Mouse (Mus musculus): ENCODE data around the gene Trpc7. TPM values are rescaled to one million over a fixed set of nuclear protein-coding genes. Genes with fewer than 3 reads are reported as not detected.
A peak's percentile ranks its signal among the peaks of the same experiment; 100 is the strongest.

The Trpc7 gene
- total RNA-seq, 2 experiments from 2014 or later, result 1.9 to 2.8 TPM

DNA sequence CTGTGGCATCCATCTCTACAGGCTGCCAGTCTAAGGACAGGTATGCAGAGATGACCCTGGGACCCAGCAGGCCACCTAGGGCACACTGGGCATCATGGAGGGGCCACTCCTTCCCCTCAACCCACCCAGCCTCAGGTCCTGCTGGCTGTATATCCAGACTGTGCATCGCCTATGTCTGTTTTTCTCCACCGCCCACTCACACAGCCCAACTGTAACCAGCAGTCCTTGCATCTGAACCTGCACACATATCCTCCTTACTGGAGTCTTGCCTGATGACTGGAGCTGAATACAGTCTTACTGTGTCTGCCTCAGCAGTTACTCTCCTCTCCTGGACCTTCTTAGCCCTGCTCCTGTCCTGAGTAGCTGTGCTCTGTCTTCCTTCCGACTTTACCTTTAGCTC is 114.1 kb downstream of the Trpc7 start:
- intact Hi-C loops (cut with DNase I), result no loop called here
- H3K4me3 ChIP-seq, result no peak overlapping the region
- H3K27ac ChIP-seq, result peak overlapping the region; percentile 80
- no peak for DNase-seq (ENCODE audit: extremely low spot score in 1 of 2, low spot score in 2 of 2)
- TF ChIP-seq CTCF (IDR thresholded peaks at IDR 0.05), result no peak

DNA sequence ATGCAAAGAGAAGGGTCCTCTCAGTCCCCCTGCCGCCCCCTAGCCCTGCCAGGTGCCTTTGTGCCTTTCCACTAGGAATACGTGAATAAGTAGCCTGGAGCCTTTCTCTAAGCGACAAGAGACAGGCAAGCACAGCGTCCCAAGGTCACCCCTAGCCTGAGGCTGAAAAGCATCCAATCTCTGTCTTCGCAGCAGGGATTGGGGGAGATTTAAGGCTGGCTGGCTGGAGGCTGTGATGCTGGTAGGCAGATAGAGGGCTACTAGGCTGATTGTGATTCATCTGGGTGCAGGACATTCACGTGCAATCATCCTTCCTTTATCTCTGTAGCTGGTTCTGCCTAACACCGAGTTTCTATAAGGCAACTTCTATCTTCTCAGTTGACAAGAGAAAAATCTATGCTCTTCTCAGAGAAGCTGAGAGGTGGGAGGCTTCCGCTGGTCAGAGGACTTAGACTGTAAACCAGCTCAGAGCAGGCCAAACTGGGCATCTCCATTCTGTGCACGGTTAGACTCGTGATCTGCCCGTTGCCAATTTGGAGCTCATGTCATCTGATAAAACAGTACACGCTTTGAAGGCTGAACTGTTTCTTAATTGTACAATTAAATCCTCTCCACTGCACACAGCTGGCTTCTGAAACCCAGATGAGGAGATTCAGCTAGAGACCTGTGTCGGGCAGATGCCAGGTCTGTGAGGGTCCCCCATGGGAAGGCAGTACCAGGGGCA is 114.9 kb downstream of the Trpc7 start:
- TF ChIP-seq CTCF (IDR thresholded peaks at IDR 0.05), result no peak
- intact Hi-C loops (cut with DNase I), result no loop called here
- H3K27ac ChIP-seq, result peak overlapping the region; percentile 80
- H3K4me3 ChIP-seq, result no peak overlapping the region
- DNase-seq (ENCODE audit: extremely low spot score in 1 of 2, low spot score in 2 of 2), result no peak

GRCm38 (mm10) chr13:56774304-56774703 is 121.5 kb downstream of the Trpc7 start:
- no peak overlapping the region for H3K27ac ChIP-seq
- intact Hi-C loops (cut with DNase I), result no loop called here
- no peak for DNase-seq (ENCODE audit: extremely low spot score in 1 of 2, low spot score in 2 of 2)
- H3K4me3 ChIP-seq, result no peak overlapping the region
- TF ChIP-seq CTCF (IDR thresholded peaks at IDR 0.05), result no peak

DNA sequence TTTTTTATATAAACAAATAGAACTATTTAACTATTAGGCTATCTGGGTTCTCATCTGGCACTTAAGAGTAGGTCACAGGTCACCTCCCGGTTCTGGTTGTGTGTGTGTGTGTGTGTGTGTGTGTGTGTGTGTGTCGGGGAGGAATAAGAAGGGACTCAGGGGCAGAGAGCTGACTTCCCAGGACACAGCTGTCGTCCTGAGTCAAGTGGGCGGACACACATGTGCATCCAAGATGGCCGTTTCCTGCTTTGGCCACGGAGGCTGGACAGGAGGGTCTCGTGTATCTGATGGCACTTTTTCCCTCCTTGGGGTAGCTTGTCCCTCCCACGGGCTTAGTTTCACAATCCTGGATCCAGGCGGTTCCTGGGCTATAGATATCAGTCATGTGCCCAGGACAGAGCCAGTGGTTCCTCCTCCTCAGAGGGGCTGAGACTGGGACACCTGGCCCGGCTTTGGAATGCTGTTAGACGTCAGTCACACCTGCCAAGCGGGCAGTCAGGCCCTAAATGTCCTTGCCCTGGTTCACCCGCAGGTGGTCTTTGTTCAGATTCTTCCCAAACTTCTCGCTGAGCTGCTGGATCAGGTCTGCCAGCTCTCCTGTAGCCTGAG is 122.4 kb downstream of the Trpc7 start:
- no peak for DNase-seq (ENCODE audit: extremely low spot score in 1 of 2, low spot score in 2 of 2)
- Histone ChIP-seq H3K27ac (no peak overlapping the region), H3K4me3 (no peak overlapping the region)
- TF ChIP-seq CTCF (IDR thresholded peaks at IDR 0.05), result no peak
- intact Hi-C loops (cut with DNase I), result no loop called here

DNA sequence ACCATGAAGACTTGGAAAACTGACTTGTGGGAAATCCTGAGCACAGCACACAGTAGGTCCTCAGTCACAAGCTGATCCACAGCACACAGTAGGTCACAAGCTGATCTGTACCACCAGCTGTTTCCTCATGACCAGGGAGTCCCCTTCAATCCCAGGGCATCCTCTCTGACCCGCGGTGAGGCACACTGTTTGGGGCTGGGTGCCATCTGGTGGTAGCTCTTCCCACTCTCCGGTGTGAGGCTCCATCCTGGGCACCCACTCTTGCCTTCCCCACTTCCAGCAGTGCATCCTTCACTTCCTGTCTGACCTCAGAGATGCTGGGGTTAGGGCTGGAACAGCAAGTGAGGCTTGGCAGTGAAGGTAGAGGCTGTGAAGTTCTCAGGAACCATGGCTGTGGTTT is 123.2 kb downstream of the Trpc7 start:
- Histone ChIP-seq H3K27ac (no peak overlapping the region), H3K4me3 (no peak overlapping the region)
- intact Hi-C loops (cut with DNase I), result no loop called here
- no peak for DNase-seq (ENCODE audit: extremely low spot score in 1 of 2, low spot score in 2 of 2)
- no peak; the same call in none of the 2 replicates for TF ChIP-seq CTCF (IDR thresholded peaks at IDR 0.05)

DNA sequence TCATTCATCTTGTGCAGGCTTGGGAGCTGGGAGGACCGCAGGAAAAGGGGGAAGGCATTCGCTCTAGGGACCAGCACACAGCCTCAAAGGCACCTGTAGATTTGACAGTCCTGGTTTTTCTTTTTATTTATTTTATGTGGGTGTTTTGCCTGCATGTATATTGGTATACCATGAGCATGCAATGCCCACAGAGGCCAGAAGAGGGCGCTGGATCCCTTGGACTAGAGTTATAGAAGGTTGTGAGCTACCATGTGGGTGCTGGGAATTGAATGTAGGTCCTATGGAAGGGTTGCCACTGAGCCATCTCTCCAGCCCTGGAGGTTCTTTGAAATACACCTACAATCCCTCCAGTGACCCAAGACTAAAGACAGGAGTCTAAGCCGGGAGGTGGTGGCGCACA is 125.0 kb downstream of the Trpc7 start:
- intact Hi-C loops (cut with DNase I), result no loop called here
- peak; percentile 28 for TF ChIP-seq CTCF (IDR thresholded peaks at IDR 0.05)
- H3K27ac ChIP-seq, result peak overlapping the region; percentile 26; the same call in 1 of the 2 replicates

DNA sequence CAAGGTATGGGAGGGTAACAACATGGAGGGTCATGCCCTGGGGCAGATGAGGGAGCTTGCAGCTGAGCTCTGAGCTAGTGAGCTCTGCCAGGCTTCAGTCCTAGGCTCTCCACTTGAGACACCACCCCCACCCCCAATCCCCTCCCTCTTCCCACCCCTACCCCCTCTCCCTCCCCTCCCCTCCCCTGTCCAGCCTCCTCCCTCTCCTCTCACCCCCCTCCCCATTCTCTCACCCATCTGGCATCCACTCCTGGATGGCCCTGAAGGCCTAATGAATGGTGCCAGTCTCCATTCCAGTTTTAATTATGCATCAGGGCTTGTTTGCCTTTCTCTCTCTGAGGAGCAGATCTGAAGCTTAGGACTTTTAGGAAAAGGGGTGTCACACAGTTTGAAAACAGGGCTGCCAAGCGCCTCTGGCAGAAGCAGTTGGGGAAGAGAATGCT is 125.6 kb downstream of the Trpc7 start:
- intact Hi-C loops (cut with DNase I), result no loop called here
- no peak for DNase-seq (ENCODE audit: extremely low spot score in 1 of 2, low spot score in 2 of 2)
- H3K27ac ChIP-seq, result no peak overlapping the region
- H3K4me3 ChIP-seq, result no peak overlapping the region
- TF ChIP-seq CTCF (IDR thresholded peaks at IDR 0.05), result no peak

More for the DNA sequence above, 125.0 kb downstream of the Trpc7 start:
- no peak for DNase-seq (ENCODE audit: extremely low spot score in 1 of 2, low spot score in 2 of 2)
- H3K4me3 ChIP-seq, result no peak overlapping the region

- intact Hi-C loops (cut with DNase I), result no loop called here
- TF ChIP-seq CTCF (IDR thresholded peaks at IDR 0.05), result no peak
- no peak overlapping the region for H3K27ac ChIP-seq
- no peak overlapping the region for H3K4me3 ChIP-seq
- DNase-seq (ENCODE audit: extremely low spot score in 1 of 2, low spot score in 2 of 2), result no peak
Observed at GRCm38 (mm10) chr13:56769431-56769830, 126.4 kb downstream of the Trpc7 start.

GRCm38 (mm10) chr13:56766211-56766610 is 129.6 kb downstream of the Trpc7 start:
- H3K4me3 ChIP-seq, result no peak overlapping the region
- intact Hi-C loops (cut with DNase I), result no loop called here
- no peak for TF ChIP-seq CTCF (IDR thresholded peaks at IDR 0.05)
- H3K27ac ChIP-seq, result no peak overlapping the region
- DNase-seq (ENCODE audit: extremely low spot score in 1 of 2, low spot score in 2 of 2), result no peak

GRCm38 (mm10) chr13:56765284-56766032 is 130.3 kb downstream of the Trpc7 start:
- Histone ChIP-seq H3K27ac (no peak overlapping the region), H3K4me3 (no peak overlapping the region)
- DNase-seq (ENCODE audit: extremely low spot score in 1 of 2, low spot score in 2 of 2), result no peak
- intact Hi-C loops (cut with DNase I), result no loop called here
- no peak for TF ChIP-seq CTCF (IDR thresholded peaks at IDR 0.05)

DNA sequence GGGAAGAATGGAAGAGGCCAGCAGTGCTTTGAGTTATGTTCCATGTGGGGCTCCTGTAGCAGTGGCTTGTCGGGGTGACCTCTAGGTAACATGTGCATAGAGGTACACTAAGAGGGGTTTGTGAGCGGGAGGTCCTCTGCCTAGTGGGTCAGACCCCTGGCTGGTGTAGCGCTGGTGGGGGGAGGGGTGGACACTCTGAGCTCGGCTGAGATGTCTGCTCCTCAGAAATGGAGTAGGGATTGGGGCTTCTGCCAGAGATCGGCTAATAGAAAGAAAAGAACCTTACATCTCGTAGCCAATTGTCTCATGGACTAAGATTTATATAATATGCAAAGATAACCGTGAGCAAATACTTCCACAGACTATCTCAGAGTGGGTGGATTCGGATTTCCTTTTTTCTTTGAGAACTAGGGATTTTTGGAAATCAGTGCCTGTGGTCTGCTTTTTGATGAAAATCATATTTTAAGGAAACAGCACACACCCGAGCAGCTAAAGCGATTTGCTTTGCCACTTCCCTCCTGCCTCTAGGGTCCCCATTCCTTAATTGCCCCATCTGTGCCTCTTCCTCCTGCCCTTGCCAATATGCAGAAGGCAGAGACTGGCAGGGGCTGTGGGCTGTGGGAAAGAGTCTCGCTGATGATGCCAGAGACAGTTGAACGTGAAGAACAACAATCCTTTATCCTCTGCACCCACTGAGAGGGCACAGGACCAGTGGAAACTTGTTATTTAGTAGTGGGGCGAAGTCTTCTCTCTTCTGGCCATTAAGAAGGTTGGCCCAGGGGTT is 133.2 kb downstream of the Trpc7 start:
- DNase-seq (ENCODE audit: extremely low spot score in 1 of 2, low spot score in 2 of 2), result no peak
- intact Hi-C loops (cut with DNase I), result no loop called here
- Histone ChIP-seq H3K4me3 (no peak overlapping the region), H3K27ac (no peak overlapping the region)
- TF ChIP-seq CTCF (IDR thresholded peaks at IDR 0.05), result no peak

All from left cerebral cortex, adult 2 months (tissue).